Mouse (Mus musculus) layer of hippocampus, adult 18-20 months (tissue): ENCODE data around the gene Dohh. TPM values are rescaled to one million over a fixed set of nuclear protein-coding genes. Genes with fewer than 3 reads are reported as not detected.

Experiments
- DNase-seq, 2 experiments: peaks; one replicate each; pipeline ENCODE4 v3.0.0; 2022; ENCODE audit warnings: low spot score in 2 of 2
- microRNA-seq, 2 experiments: library from miRNA; unstranded; fragments of <30 nt; microRNA quantifications; one replicate each; pipeline ENCODE4 v1.2.0; 2021
- total RNA-seq, 2 experiments: library from RNA; stranded (reverse); gene quantifications; 2 replicates each; pipeline ENCODE4 v1.2.3; 2021

The Dohh gene
- total RNA-seq, 2 experiments from 2014 or later = 82.0 to 82.9 TPM

- DNase-seq = peak in 1 of 2 experiments; percentile 3
Measured at GRCm38 (mm10) chr10:81428507-81428870, 44.3 kb downstream of the Dohh start.

GRCm38 (mm10) chr10:81429092-81429491, 44.9 kb downstream of the Dohh start:
- peak in 1 of 2 experiments; percentile 1 for DNase-seq

- DNase-seq = peak in 1 of 2 experiments; percentile 75
Measured at GRCm38 (mm10) chr10:81429605-81430061, 45.4 kb downstream of the Dohh start.

DNA sequence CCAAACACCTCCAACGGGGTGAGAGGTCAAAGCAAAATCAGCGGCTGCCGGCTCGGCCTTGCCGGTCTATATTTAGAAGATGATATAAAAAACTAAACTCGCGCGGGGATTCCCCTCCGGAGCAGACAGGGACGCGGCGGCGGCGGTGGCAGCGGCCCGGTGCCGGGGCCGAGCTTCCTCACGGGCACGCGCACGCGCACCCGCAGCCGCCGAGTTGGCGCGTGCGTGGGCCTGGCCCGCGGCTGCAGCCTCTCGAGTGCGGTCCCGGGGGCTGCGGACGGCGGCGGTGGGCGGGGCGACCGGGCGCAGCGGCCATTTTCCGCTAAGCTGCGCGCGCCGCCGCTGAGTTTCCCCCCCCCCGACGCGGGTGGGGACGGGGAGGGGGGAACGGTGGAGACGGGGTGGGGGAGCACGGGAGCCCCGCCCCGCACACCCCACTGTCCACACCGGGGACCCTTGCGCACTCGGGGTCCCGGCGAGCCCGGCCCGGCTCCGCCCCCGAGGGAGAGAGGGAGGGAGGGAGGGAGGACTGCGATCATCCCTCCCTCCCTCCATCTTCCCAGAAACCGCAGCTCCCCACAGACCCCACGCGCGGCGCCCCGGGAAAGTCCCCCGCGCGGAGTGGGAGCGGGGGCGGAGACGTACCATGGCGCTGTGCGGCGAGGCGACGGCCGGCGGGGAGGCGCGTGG, 46.1 kb downstream of the Dohh start:
- DNase-seq = peak; percentile 72 to 81

DNA sequence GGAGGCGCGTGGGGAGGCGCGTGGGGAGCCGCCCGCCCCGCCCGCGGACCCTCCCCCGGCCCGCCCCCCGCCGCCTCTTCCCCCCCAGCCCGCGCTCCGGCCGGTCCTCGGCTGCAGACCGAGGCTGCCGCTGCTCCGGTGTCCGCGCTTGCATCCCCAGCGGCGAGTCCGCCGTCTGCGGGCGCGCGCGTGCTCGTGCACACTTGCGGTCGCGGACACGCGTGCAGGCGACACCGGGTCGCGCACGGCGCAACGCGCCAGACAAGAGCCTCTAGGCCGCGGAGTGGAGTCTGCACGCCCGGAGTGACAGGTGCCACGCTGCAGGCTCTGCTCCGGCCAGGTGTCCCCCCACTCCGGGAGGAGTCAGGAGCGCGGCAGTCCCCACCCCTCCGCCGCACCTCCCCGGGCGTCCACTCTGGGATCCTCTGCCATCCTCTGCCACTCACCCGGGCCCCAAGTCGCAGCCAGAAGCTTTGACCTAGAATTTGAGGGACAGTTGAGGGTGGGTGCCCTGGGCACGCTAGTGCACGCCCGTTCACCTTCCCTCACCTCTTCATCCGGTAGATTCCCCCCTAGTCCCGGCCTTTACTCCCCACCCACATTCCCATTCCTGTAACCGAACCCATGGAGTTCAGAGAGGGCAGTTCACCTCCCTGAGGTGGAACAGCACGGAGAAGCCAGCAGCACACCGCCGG, 46.8 kb downstream of the Dohh start:
- peak; percentile 73 to 76 for DNase-seq

GRCm38 (mm10) chr10:81431526-81432168, 47.4 kb downstream of the Dohh start:
- DNase-seq = peak in 1 of 2 experiments; percentile 53

DNA sequence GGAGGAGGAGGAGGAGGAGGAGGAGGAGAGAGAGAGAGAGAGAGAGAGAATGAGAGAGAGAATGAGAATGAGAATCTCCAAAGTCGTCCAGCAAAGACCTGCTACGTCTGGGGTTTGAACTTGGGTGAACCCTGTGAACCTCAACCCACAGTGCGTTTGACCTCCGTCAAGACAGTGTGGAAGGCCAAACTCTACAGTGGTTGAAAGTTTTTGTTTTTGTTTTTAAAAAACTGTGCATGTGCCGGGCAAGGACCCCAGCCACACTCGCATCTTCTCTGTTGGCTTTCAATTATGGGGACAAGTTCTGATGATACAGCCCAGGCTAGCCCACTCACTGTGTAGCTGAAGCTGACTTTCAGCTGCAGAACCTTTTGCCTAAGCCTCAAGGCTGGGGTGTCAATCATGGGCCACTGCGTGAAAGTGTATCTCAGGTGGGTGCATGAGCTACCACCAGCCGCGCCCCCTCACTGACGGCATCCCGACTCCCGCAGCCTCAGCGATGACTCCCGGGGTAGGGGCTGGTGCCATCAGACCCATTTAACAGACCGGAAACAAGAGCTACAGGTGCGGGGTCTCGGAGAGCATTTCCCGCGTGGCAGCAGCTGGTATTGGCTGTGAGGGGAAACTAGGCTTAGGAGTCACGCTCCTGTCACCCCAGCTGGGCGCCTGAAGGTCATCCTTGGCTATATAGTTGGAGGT, 48.1 kb downstream of the Dohh start:
- DNase-seq = no peak

- peak; percentile 91 to 97 for DNase-seq
Measured at GRCm38 (mm10) chr10:81432868-81433262, 48.6 kb downstream of the Dohh start.

DNA sequence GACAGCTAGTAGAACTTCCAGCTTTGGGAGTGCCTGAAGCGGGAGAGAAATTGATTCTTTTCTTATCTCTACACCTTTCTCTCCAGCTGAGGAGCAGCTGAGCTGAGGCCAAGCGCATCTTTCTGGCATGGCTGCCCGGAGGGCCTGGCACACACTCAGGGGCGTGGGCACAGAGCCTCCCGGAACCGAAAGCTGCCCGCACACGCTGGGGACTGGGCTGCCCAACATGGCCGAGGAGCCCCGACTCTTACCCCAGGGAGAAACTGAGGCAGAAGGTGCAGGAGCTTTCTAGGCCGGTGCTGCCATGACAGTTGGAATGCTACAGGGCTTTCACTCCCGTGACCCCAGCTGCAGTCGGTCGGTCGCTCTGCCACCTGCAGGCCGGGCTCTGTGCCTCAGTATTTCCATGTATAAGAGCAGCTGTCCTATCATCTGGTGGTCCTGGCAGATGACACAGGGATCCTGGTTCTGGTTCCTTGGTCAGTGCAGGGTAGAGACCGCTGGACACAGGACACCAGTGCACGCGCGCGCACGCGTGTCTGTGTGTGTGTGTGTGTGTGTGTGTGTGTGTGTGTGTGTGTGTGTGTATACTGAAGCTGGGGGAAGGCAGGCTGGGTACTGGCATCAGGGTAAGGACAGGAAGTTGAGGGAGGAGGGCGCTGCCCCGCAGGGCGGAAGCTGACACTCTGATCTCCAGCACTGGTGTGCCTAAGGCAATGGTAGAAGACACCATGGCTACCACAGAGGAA, 49.5 kb downstream of the Dohh start:
- peak in 1 of 2 experiments; percentile 31 for DNase-seq

DNA sequence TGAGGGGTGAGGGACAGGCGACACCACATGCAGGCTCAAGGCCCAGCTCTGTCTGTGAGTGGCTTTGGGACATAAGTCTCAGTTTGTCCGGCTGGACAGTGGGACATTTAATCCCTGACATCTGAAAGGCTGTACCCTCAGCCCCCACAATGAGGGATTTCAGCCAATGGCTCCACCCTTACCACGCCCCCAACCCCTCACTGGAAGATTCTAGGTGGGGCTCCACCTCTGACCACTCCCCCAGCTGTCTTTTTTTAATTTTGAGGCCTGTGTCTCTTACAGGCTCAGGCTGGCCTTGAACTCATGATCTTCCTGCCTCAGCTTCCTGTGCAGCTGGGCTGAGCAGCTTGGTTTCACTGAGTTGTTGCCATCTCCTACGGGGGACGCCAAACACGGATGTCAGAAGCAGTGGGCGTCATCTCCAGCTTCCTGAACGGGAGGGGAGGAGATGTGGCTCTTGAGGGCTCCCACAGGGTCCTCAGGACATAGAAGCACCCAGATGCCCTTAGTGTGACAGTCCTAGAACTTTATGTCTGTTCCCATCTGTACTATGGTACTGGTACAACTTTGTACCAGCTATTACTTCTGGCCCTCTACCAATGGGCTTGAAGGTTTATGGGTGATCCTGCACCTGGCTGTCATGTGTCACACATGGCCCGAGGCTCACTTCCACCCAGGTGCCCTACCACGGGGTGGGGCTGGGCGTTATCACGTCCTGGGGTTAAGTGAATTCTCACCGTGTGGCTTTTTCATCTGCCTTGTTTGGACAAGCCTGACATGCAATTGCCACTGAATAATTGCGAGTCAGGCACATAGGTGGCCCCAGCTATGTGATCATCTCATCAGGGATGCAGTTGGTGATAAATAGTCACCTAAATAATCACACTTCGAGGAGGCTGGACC, 50.4 kb downstream of the Dohh start:
- DNase-seq = peak in 1 of 2 experiments; percentile 3

DNA sequence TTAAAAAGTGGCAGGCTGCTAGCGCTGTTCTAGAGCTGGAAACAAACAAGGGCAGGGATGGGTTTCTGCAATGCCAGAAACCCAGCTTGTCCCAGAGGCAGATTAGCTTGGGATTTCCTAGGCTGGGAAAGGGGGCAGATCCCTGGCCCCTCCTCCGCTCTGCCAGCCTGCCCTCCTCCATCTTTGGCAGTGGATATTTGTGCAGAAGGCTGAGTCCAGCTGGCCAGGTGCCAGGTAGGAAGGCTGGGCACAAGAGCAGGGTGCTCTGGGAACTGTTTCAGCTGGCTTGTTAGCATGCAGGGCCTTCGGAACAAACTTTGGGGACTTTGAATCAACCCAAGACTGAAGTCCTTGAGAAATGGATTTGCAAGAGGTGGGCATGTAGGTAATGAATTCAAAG, 51.2 kb downstream of the Dohh start:
- DNase-seq = peak in 1 of 2 experiments; percentile 88

Small RNA genes lying within 50 kb of the gene (microRNA-seq; reads per million reads assigned to microRNA genes)
- gene Mir1191b (0 reads per million in 2 experiments), gene Mir6913 (1.7 to 2.5 reads per million in 2 experiments)

Other genes starting within 250 kb of the Dohh start
- gene Zbtb7a, start 249.2 kb upstream of the Dohh start, total RNA-seq = 100 to 1,000 TPM; 122 to 126 TPM
- 10 to 100 TPM; 27.5 to 30.8 TPM for gene Pias4, start 216.5 kb upstream of the Dohh start, total RNA-seq
- gene Eef2, start 207.8 kb upstream of the Dohh start, total RNA-seq = 100 to 1,000 TPM; 907 to 934 TPM
- 10 to 100 TPM; 71.9 to 76.4 TPM for gene Dapk3, start 201.4 kb upstream of the Dohh start, total RNA-seq
- not detected for gene 4930442H23Rik, start 200.6 kb upstream of the Dohh start, total RNA-seq
- under 1 TPM; 0.23 to 0.27 TPM for gene Nmrk2, start 182.4 kb upstream of the Dohh start, total RNA-seq
- 100 to 1,000 TPM; 150 to 155 TPM for gene Atcay, start 153.6 kb upstream of the Dohh start, total RNA-seq
- 10 to 100 TPM; 57.6 to 63.6 TPM for gene Zfr2, start 151.3 kb upstream of the Dohh start, total RNA-seq
- gene Matk, start 131.5 kb upstream of the Dohh start, total RNA-seq = 100 to 1,000 TPM; 204 to 214 TPM
- 10 to 100 TPM; 36.9 to 40.4 TPM for gene Mrpl54, start 117.5 kb upstream of the Dohh start, total RNA-seq
- gene Apba3, start 117.5 kb upstream of the Dohh start, total RNA-seq = 10 to 100 TPM; 39.3 to 40.9 TPM
- gene Tjp3, start 92.8 kb upstream of the Dohh start, total RNA-seq = 1 to 10 TPM in 1 of 2 experiments, under 1 TPM in 1; 0.62 to 1.7 TPM
- 100 to 1,000 TPM; 303 to 304 TPM for gene Pip5k1c, start 91.5 kb upstream of the Dohh start, total RNA-seq
- gene Cactin, start 63.3 kb upstream of the Dohh start, total RNA-seq = 10 to 100 TPM; 31.1 to 31.2 TPM
- 1 to 10 TPM in 1 of 2 experiments, under 1 TPM in 1; 0.74 to 1.0 TPM for gene Tbxa2r, start 55.7 kb upstream of the Dohh start, total RNA-seq
- gene Gipc3, start 41.2 kb upstream of the Dohh start, total RNA-seq = 1 to 10 TPM; 1.8 TPM
- gene Hmg20b, start 33.9 kb upstream of the Dohh start, total RNA-seq = 10 to 100 TPM; 32.4 to 37.0 TPM
- gene Mfsd12, start 26.9 kb upstream of the Dohh start, total RNA-seq = 10 to 100 TPM; 42.2 to 44.4 TPM
- 1 to 10 TPM; 1.6 to 2.0 TPM for gene 4930404N11Rik, start 18.6 kb upstream of the Dohh start, total RNA-seq
- gene Fzr1, start 5.9 kb upstream of the Dohh start, total RNA-seq = 10 to 100 TPM; 70.8 to 72.5 TPM
- gene Gm48551, start within 50 bp of the Dohh start, total RNA-seq = 1 to 10 TPM; 4.1 to 4.8 TPM
- 1 to 10 TPM; 4.2 to 6.9 TPM for gene Gm48552, start 4.6 kb downstream of the Dohh start, total RNA-seq
- 1 to 10 TPM; 1.8 to 2.4 TPM for gene Smim24, start 8.6 kb downstream of the Dohh start, total RNA-seq
- 10 to 100 TPM; 54.2 to 54.7 TPM for gene Nfic, start 71.2 kb downstream of the Dohh start, total RNA-seq
- gene Celf5, start 98.3 kb downstream of the Dohh start, total RNA-seq = 100 to 1,000 TPM; 268 TPM
- 10 to 100 TPM; 77.5 to 87.4 TPM for gene Ncln, start 112.0 kb downstream of the Dohh start, total RNA-seq
- under 1 TPM; 0.53 to 0.94 TPM for gene S1pr4, start 115.7 kb downstream of the Dohh start, total RNA-seq
- gene Gna15, start 139.8 kb downstream of the Dohh start, total RNA-seq = 1 to 10 TPM; 3.9 to 4.4 TPM
- 100 to 1,000 TPM; 124 to 126 TPM for gene Gna11, start 160.8 kb downstream of the Dohh start, total RNA-seq
- gene Aes, start 175.1 kb downstream of the Dohh start, total RNA-seq = 100 to 1,000 TPM; 765 to 778 TPM
- gene Tle2, start 190.1 kb downstream of the Dohh start, total RNA-seq = 10 to 100 TPM; 31.6 to 31.8 TPM
- 1 to 10 TPM; 2.6 to 4.1 TPM for gene Tle6, start 216.6 kb downstream of the Dohh start, total RNA-seq
- gene BC025920, start 221.8 kb downstream of the Dohh start, total RNA-seq = 1 to 10 TPM; 3.6 to 3.8 TPM
- 10 to 100 TPM; 24.8 to 26.7 TPM for gene Sirt6, start 243.4 kb downstream of the Dohh start, total RNA-seq
- gene Ankrd24, start 244.1 kb downstream of the Dohh start, total RNA-seq = 10 to 100 TPM; 36.9 to 37.8 TPM